Mouse (Mus musculus) mesoderm, embryonic 11.5 days (tissue): ENCODE results near the gene Zfp955a.
"Not testable (repeated sequence)": the region's sequence is repeated elsewhere in the genome, so short reads cannot be mapped to it uniquely, and the experiment has no call there.

Source experiments
- DNase-seq: peaks from one replicate; pipeline ENCODE4 v3.0.0-alpha.2; 2012; ENCODE audit warnings: low read depth, low spot score

Gene Zfp955a

DNA sequence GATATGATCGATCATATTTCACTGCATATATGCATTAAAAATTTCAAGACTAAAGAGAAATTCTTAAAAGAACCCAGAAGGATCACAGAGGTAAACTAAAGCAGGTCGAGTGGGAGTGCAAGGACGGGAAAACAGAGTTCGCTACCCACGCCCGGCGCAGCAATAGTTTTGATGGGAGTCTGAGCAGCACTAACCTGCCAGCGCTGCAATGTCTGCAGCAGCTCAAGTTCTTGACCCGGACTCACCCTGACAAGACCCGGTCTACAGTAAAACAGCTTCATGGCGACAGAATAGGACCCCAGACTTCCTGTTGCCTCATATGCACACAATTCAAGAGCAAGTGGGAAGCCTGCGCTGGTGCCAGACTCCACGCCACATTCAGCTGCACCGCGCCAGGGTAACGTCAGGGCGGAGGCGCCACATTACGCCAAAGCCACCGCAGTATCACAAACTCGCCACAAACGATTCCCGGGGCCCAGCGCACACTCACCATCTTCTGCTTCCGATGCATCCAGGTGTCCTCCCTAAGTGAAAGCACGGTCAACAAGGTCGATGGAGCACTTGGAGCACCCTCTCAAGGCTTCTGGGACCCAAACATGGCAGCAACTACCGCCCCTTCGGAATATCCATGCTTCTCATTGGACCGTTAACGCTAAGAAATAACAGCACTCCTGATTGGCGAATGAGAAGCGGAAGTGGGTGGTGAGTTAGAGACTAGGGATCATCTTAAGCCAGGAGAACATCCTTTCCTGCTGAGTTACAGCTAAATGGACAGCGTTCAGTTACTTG lies at the start of gene Zfp955a:
TSS of gene Zfp955a (minus strand) at position 616 of the 789 bp plus-strand sequence.
- DNase-seq = not testable (repeated sequence)

DNA sequence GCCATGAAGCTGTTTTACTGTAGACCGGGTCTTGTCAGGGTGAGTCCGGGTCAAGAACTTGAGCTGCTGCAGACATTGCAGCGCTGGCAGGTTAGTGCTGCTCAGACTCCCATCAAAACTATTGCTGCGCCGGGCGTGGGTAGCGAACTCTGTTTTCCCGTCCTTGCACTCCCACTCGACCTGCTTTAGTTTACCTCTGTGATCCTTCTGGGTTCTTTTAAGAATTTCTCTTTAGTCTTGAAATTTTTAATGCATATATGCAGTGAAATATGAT lies 34.9 kb upstream of the Zfp955a start:
- not testable (repeated sequence) for DNase-seq

DNA sequence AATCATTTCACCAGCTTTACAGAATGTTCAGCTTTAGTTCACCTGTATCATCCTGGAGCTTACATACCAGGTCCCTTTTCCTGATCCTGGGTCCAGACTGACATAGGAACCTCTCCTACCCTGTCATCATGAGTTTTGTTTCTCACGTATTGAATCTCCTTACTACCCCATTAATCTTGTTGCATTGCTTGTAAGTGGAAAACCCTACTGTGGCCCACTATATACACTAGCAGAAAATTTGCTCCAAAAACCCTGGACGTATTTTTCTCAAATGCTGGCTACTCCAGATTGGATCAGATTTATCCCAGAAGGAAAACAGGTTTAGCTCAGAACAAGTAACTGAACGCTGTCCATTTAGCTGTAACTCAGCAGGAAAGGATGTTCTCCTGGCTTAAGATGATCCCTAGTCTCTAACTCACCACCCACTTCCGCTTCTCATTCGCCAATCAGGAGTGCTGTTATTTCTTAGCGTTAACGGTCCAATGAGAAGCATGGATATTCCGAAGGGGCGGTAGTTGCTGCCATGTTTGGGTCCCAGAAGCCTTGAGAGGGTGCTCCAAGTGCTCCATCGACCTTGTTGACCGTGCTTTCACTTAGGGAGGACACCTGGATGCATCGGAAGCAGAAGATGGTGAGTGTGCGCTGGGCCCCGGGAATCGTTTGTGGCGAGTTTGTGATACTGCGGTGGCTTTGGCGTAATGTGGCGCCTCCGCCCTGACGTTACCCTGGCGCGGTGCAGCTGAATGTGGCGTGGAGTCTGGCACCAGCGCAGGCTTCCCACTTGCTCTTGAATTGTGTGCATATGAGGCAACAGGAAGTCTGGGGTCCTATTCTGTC lies 34.3 kb upstream of the Zfp955a start, which contains the start of gene Zfp955b:
TSS of gene Zfp955b (plus strand) at position 506 of the 837 bp plus-strand sequence.
- not testable (repeated sequence) for DNase-seq

DNA sequence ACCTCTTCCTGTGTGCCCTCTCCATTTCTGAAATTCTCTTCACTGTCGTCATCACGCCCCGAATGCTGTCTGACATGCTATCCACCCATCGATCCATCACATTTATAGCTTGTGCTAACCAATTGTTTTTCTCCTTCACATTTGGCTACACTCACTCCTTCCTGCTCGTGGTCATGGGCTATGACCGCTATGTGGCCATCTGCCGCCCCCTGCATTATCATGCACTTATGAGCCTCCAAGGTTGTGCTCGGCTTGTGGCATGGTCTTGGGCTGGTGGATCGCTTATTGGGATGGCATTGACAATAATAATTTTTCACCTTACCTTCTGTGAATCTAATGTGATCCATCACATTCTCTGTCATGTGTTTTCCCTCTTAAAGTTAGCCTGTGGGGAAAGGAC lies 14.0 kb upstream of the Zfp955a start:
- no peak for DNase-seq

DNA sequence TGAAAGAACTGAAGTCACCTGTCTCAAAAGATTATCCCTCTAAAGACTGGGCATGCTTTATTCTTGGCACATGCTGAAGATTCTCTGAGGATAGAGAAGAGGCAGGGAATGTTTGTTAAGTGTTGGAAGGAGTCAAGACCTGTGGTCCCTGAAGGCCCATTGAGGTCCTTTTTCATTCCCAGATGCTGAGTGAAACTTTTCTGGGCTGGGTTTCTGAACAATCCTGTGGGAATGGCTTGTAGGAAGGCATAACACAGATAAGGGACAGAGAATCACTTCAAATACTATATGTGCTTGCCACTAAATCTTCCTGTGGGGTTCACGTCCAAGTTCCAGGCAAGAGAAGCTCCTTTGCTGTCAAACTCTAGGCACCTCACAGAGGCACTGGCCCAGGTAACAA lies 9.4 kb upstream of the Zfp955a start, which contains the start of gene Olfr63:
TSS of gene Olfr63 (plus strand) at position 301 of the 400 bp plus-strand sequence.
- DNase-seq = no peak

DNA sequence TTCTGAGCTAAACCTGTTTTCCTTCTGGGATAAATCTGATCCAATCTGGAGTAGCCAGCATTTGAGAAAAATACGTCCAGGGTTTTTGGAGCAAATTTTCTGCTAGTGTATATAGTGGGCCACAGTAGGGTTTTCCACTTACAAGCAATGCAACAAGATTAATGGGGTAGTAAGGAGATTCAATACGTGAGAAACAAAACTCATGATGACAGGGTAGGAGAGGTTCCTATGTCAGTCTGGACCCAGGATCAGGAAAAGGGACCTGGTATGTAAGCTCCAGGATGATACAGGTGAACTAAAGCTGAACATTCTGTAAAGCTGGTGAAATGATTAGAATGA lies 343 bp upstream of the Zfp955a start:
- DNase-seq = not testable (repeated sequence)

DNA sequence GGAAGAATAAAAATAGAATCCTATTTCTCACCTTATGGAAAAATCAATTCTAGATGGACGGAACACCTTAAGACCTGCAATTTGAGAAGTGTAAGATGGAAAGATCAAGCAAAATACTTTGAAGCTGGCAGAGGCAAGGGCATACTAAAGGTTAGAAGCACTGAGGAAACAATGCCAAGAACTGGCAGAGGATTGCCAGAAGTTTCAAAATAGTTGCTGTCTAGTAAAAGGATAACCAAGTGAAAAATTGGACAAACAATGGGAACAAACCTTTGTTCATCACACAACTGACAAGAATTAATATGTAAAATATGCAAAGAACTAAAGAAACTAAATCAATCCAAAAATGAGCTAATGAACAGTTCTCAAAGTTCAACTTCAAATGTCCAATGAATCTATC lies 18.3 kb downstream of the Zfp955a start:
- not testable (repeated sequence) for DNase-seq

DNA sequence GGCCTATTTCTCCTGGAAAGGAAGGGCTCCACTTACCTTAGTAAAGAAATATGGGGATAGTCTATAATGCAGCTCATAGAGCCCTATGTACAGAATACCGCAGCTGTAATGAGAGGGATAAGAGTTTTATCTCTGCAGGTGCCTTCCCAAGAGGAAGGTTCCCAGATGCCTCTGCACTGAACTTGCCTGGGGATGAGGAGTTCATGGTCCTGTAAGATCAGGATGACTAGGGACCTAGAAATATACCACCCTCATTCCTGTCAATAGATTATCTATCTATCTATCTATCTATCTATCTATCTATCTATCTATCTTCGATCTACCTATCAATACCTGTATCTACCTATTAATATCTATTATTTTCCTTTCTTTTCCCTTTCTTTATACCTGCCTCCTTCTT lies 33.4 kb downstream of the Zfp955a start, which contains the start of gene Olfr1564:
TSS of gene Olfr1564 (minus strand) at position 101 of the 400 bp plus-strand sequence.
- DNase-seq = no peak

DNA sequence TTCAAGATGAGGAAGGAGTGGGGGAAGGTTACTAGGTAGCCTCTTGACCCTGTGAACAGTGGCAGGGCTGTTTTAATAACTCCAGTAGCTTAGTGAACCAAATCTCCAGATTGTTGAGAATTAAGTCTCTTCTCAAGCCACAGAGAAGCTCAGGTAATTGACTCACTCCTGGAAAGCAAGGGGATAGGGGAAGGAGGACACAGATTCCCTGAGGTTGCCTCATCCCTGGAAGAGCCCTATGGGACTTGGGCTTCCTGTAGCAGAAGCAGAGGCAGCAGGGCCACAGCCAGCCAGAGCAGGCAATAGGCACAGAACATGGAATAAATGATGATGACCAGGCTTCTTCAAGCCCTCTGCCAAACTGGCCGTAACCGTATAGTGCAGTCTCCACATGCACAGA lies 63.9 kb downstream of the Zfp955a start, which contains the start of gene Olfr239:
TSS of gene Olfr239 (plus strand) at position 301 of the 400 bp plus-strand sequence.
- DNase-seq = not testable (repeated sequence)
